Mouse (Mus musculus): ENCODE results near the gene Doc2a. TPM values are rescaled to one million over a fixed set of nuclear protein-coding genes. Genes with fewer than 3 reads are reported as not detected.
"Not testable (repeated sequence)": the region's sequence is repeated elsewhere in the genome, so short reads cannot be mapped to it uniquely, and the experiment has no call there.

Doc2a gene
- total RNA-seq, 2 experiments from 2014 or later: 46.9 to 51.7 TPM

DNA sequence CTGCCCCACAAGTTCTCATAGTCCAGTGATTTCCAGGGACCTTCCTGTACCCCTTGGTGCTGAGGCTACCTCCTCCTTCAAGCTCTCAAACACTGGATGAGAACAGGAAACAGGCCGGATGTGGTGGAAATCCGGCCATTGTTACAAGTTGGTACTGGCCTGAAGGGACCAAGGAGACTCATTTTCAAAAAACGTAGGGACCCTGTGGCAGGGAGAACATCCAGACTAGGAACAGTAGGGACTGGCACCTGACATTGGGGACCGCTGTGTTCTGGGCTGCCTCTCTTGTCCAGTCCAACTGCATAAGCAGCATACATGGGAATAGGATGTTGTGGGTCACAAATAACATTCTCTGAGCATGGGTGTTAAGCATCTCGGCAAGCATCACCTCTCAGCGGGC lies 33.8 kb downstream of the Doc2a start:
- no peak for DNase-seq (ENCODE audit: extremely low spot score in 1 of 2, low spot score in 2 of 2)
- H3K27ac ChIP-seq: peak overlapping the region; percentile 48; the same call in 1 of the 2 replicates
- peak overlapping the region; percentile 92; the same call in 1 of the 2 replicates for H3K4me3 ChIP-seq
- intact Hi-C loops (cut with DNase I): loop anchor here (5.0 kb wide), 3 partner anchors 46 to 221 kb away; partner anchors contain the start of genes Kctd13 and Maz
- no peak for TF ChIP-seq CTCF (IDR thresholded peaks at IDR 0.05)

DNA sequence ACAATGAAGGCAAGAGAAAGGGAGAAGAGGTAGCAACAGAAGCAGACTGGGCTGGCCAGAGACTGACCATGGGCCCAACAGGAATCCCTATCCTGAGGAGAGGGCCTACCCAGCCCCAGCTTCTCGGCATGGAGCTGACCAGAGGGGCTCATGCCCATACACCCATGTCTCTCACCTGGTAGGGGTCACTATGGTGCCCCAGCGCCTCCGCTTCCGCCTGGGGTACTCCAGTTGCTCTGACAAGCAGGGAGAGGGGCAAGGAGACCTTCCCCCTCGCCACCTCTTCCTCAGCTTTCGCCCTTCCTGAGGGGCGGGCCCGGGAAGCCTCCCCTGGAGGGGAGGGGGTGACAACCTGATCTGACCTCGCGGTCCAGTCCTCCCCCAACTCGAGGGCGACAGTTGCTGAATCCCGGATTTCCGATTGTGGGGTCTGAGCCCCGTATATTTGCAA lies 36.5 kb downstream of the Doc2a start:
- intact Hi-C loops (cut with DNase I): loop anchor here (2.0 to 5.0 kb wide), 4 partner anchors 44 to 219 kb away; partner anchors contain the start of genes Asphd1, Kctd13 and Maz
- H3K27ac ChIP-seq: peak overlapping the region; percentile 79
- TF ChIP-seq CTCF (IDR thresholded peaks at IDR 0.05): no peak
- DNase-seq (ENCODE audit: extremely low spot score in 1 of 2, low spot score in 2 of 2): no peak
- H3K4me3 ChIP-seq: peak overlapping the region; percentile 92

DNA sequence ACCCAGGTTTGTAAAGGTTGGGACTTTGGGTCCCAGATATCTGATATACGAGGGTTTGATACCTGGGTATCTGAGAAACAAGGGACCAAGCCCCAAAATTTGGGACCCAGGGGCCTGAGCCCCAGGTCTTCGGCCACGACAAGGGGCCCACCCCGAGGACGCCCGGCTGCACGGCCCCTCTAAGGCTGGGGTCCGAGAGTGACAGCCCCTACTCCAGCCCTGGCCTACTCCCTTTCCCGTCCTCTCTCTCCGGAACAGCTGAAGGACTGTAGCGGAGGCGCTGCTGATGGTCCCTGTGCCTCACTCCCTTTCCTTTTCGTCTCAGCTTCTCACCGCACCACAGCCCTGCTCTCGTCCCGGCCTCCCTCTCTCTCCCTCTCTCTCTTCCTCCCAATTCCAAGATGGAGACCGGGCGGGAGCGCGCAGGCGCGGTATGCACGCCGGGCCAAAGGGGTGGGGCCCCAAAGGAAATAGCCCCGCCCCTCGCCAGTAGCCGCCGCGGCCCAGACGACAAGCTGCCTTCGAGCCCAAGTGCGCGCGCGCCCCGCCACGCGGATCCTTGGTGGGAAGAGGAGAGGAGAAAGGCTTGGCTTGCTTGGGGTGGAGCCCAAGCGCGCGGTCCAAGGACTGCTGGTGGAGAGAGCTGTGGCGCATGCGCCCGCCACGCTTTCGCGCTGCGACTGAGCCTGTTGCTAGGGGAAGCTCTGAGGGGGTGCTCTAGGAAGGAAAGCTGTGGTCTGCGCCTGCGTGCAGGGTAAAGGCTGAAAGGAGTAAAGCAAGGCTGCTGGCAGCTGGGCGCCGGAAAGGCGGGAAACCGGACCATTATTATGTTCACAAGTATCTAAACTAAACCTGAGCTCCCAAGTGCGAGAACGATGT lies 37.3 kb downstream of the Doc2a start, which contains the start of gene Taok2:
Gene Taok2 (minus strand): TSS at position 418 of the 879 bp plus-strand sequence.
- intact Hi-C loops (cut with DNase I): loop anchor here (2.0 to 5.0 kb wide), 4 partner anchors 43 to 218 kb away; partner anchors contain the start of genes Asphd1, Kctd13 and Maz
- Histone ChIP-seq H3K27ac (peak within 1 kb of the TSS; percentile 79), H3K4me3 (peak within 1 kb of the TSS; percentile 92)
- no peak; the same call in 1 of the 2 replicates for TF ChIP-seq CTCF (IDR thresholded peaks at IDR 0.05)
- DNase-seq (ENCODE audit: extremely low spot score in 1 of 2, low spot score in 2 of 2): peak; percentile 98 to 99

DNA sequence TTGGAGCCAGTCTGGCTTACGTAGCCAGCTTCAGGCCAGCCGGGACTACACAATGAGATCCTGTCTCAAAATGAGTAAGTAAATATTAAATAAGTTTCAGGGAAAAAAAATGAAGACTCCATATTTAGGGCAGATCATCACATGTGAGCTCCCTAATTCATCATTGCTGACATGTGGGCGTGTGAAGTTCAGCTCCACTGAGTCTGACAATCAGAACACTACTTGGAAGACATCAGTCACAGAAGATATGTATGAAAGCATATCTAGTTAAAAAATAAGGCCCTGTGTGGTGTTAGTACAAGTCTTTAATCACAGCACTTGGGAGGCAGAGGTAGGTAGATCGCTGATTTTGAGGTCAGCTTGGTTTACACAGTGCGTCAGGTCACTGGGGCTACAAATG lies 40.1 kb downstream of the Doc2a start:
- H3K27ac ChIP-seq: no peak overlapping the region
- TF ChIP-seq CTCF (IDR thresholded peaks at IDR 0.05): no peak
- intact Hi-C loops (cut with DNase I): no loop called here
- no peak overlapping the region for H3K4me3 ChIP-seq
- DNase-seq (ENCODE audit: extremely low spot score in 1 of 2, low spot score in 2 of 2): no peak

DNA sequence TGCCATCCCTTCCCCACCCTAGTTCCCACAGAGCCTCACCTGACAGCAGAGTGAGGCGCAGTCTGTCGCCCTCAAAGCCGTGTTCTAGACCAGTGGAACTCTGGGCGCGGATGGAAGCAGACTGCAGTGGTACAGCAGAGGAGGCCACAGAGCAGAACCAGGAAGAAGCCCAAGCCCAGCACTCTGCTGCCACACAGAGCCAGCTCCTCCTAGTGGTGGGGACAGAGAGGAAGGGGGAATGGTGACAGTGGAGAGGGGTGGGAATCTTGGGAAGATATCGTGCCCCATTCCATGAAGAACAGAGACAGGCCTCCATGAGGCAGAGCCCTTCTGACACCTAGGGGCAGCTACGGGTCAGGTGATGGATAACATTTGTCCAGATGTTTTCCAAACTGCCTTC lies 41.6 kb downstream of the Doc2a start:
- TF ChIP-seq CTCF (IDR thresholded peaks at IDR 0.05): peak; percentile 42
- H3K4me3 ChIP-seq: no peak overlapping the region
- no peak overlapping the region for H3K27ac ChIP-seq
- intact Hi-C loops (cut with DNase I): no loop called here
- no peak for DNase-seq (ENCODE audit: extremely low spot score in 1 of 2, low spot score in 2 of 2)

DNA sequence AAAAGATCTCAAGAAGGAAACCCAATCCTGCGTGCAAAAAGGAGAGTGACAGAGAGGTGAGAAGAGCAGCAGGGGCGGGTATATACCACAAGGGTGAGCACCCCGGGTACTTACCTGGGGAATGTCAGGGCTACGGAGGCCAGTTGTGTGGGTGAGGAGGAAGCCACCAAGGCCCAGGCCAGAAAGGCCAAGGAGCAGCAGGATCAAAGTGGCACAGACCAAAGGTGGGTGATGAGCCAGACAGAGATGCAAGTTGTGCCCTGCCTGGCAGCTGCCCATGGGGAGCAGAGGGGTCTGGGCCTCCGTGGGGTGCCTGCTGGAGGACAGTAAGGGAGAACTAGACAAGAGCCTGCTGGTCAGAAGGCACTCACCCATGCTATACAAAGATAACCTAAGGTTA lies 49.7 kb downstream of the Doc2a start:
- Histone ChIP-seq H3K4me3 (no peak overlapping the region), H3K27ac (peak overlapping the region; percentile 98; the same call in 1 of the 2 replicates)
- DNase-seq (ENCODE audit: extremely low spot score in 1 of 2, low spot score in 2 of 2): no peak
- no peak for TF ChIP-seq CTCF (IDR thresholded peaks at IDR 0.05)
- intact Hi-C loops (cut with DNase I): no loop called here

DNA sequence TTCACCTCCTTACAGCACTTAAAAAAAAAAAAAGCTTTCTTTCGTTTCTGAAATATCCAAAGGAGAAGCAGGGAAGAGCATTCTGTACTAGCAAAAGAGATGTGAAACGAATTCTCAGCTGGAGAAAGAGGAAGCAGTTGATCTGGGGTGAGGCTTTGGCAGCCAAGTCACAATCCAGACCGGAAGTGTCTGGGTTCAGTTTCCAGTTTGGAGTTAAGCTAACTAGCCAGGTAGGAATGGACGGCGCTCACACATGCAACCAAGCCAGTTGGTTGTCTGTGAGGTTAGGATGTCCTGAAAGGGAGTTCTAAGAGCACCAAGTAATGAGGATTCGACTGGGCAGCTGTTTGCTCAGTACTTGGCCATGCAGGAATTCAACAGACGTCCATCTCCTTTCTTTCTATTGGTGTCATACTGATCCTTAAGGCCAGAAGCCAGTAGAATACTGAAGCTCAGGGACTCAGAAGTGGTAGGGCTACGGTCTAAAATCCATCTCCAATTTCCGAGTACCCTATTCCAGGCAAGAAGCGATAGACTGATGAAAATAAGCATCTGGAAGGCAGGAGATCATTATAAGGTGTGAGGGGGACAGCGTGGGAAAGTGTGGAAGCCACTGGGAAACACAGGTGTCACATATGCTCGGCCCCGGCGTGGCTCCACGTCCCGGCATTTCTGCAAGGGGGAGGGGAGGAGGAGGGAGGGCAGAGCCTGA lies 50.3 kb downstream of the Doc2a start:
- peak overlapping the region; percentile 85 for H3K4me3 ChIP-seq
- TF ChIP-seq CTCF (IDR thresholded peaks at IDR 0.05): no peak
- intact Hi-C loops (cut with DNase I): no loop called here
- DNase-seq (ENCODE audit: extremely low spot score in 1 of 2, low spot score in 2 of 2): no peak
- peak overlapping the region; percentile 98 for H3K27ac ChIP-seq

DNA sequence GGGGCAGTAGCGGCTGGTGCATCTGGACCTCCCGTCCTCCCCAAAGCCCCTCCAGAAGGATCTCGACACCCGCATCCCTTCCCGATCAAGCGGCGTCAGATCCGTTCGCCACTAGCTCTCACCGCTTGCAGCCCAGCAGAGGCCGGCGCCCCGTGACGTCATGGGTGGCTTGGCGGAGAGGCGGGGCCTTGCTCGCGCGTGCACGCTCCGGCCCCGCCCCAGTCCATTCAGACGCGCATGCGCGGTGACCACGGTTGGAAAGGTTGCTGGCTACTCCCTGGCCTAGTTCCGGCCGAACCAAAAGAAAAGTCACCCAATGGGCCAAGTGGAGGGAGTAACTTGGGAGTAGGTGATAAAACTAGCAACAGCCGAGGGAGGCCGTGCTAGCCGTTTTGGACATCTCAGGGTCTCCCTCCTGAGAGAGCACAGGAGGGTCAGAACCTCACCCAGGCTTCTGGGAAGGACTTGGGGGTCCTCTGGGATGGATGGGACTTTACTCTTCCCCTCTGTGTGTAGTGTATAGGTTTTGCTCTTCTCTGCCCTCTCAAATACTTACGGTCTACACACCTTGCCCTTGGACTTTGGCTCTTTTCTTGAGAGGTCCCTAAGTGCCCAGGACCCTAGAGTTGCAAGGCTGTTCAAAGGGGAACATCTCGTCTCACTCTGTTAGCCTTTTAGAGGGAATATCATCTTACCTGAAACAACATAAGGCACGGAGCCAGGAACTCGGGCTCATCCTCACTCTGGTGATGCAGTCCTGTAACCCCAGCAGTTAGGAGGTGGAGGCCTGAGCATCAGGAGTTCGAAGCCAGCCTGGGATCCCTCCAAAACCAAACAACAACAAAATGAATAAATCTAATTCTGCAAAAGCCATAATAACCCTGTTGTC lies 51.1 kb downstream of the Doc2a start:
- peak; percentile 96 to 98 for DNase-seq (ENCODE audit: extremely low spot score in 1 of 2, low spot score in 2 of 2)
- Histone ChIP-seq H3K4me3 (peak overlapping the region; percentile 85), H3K27ac (peak overlapping the region; percentile 98)
- intact Hi-C loops (cut with DNase I): no loop called here
- TF ChIP-seq CTCF (IDR thresholded peaks at IDR 0.05): no peak

DNA sequence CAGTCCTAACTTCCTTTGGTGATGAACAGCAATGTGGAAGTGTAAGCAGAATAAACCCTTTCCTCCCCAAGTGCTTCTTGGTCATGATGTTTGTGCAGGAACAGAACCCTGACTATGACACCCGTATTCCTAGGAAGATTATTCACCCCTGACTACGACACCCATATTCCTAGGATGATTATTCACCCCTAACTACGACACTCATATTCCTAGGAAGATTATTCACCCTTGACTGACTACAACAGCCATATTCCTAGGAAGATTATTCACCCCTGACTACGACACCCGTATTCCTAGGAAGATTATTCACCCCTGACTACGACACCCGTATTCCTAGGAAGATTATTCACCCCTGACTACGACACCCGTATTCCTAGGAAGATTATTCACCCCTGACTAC lies 52.6 kb downstream of the Doc2a start:
- H3K27ac ChIP-seq; H3K4me3 ChIP-seq; DNase-seq (ENCODE audit: extremely low spot score in 1 of 2, low spot score in 2 of 2); intact Hi-C loops (cut with DNase I): not testable (repeated sequence)

Other genes starting within 250 kb of the Doc2a start
- 10 to 100 TPM; 17.6 to 21.0 TPM for gene Nupr1, start 216.6 kb upstream of the Doc2a start, total RNA-seq (2021)
- gene Sgf29, start 198.1 kb upstream of the Doc2a start, total RNA-seq (2021): 10 to 100 TPM; 30.2 to 33.5 TPM
- 10 to 100 TPM; 10.8 to 13.6 TPM for gene Sult1a1, start 171.0 kb upstream of the Doc2a start, total RNA-seq (2021)
- gene Bola2, start 152.0 kb upstream of the Doc2a start, total RNA-seq (2021): 100 to 1,000 TPM; 100 to 106 TPM
- 10 to 100 TPM; 17.9 to 21.1 TPM for gene Slx1b, start 151.6 kb upstream of the Doc2a start, total RNA-seq (2021)
- gene Coro1a, start 139.6 kb upstream of the Doc2a start, total RNA-seq (2021): 100 to 1,000 TPM; 164 to 185 TPM
- gene Mapk3, start 87.8 kb upstream of the Doc2a start, total RNA-seq (2021): 100 to 1,000 TPM; 155 to 166 TPM
- gene Gdpd3, start 81.1 kb upstream of the Doc2a start, total RNA-seq (2021): 1 to 10 TPM; 2.4 to 3.4 TPM
- 100 to 1,000 TPM; 312 to 323 TPM for gene Ypel3, start 70.5 kb upstream of the Doc2a start, total RNA-seq (2021)
- gene Tbx6, start 65.9 kb upstream of the Doc2a start, total RNA-seq (2021): 1 to 10 TPM; 1.1 to 1.2 TPM
- 10 to 100 TPM; 50.4 TPM for gene Ppp4c, start 54.9 kb upstream of the Doc2a start, total RNA-seq (2021)
- gene Fam57b, start 49.7 kb upstream of the Doc2a start, total RNA-seq (2021): 10 to 100 TPM; 71.6 to 77.4 TPM
- gene 4930451I11Rik, start 15.8 kb upstream of the Doc2a start, total RNA-seq (2021): not detected
- 10 to 100 TPM; 36.6 to 40.9 TPM for gene Hirip3, start 14.6 kb downstream of the Doc2a start, total RNA-seq (2021)
- gene Ino80e, start 15.0 kb downstream of the Doc2a start, total RNA-seq (2021): 10 to 100 TPM; 52.5 to 53.2 TPM
- 100 to 1,000 TPM; 162 to 167 TPM for gene Taok2, start 37.3 kb downstream of the Doc2a start, total RNA-seq (2021)
- 10 to 100 TPM; 17.3 to 22.0 TPM for gene Tmem219, start 75.5 kb downstream of the Doc2a start, total RNA-seq (2021)
- gene Kctd13, start 81.5 kb downstream of the Doc2a start, total RNA-seq (2021): 100 to 1,000 TPM; 135 to 146 TPM
- 10 to 100 TPM; 51.4 to 55.8 TPM for gene Asphd1, start 102.2 kb downstream of the Doc2a start, total RNA-seq (2021)
- 100 to 1,000 TPM; 421 to 427 TPM for gene Sez6l2, start 103.1 kb downstream of the Doc2a start, total RNA-seq (2021)
- gene Cdipt, start 128.5 kb downstream of the Doc2a start, total RNA-seq (2021): 100 to 1,000 TPM; 181 to 186 TPM
- gene Cdiptos, start 128.7 kb downstream of the Doc2a start, total RNA-seq (2021): under 1 TPM in 1 of 2 experiments, not detected in 1; 0.52 TPM
- gene Mvp, start 167.2 kb downstream of the Doc2a start, total RNA-seq (2021): 1 to 10 TPM; 7.2 to 8.3 TPM
- gene Pagr1b, start 169.1 kb downstream of the Doc2a start, total RNA-seq (2021): 1 to 10 TPM in 1 of 2 experiments, not detected in 1; 1.2 TPM
- gene Pagr1a, start 169.9 kb downstream of the Doc2a start, total RNA-seq (2021): 10 to 100 TPM; 15.1 to 27.1 TPM
- 10 to 100 TPM; 61.0 to 66.3 TPM for gene Gm42742, start 173.7 kb downstream of the Doc2a start, total RNA-seq (2021)
- gene Prrt2, start 173.8 kb downstream of the Doc2a start, total RNA-seq (2021): 100 to 1,000 TPM; 214 to 216 TPM
- 100 to 1,000 TPM; 210 to 221 TPM for gene Maz, start 179.6 kb downstream of the Doc2a start, total RNA-seq (2021)
- 1 to 10 TPM; 4.4 to 9.7 TPM for gene Kif22, start 195.1 kb downstream of the Doc2a start, total RNA-seq (2021)
- not detected for gene Zg16, start 239.9 kb downstream of the Doc2a start, total RNA-seq (2021)
- gene AI467606, start 243.9 kb downstream of the Doc2a start, total RNA-seq (2021): 1 to 10 TPM; 1.2 TPM